Mouse (Mus musculus) spleen, postnatal 0 days (tissue): ENCODE measurements around the gene Doxl2. TPM values are rescaled to one million over a fixed set of nuclear protein-coding genes. Genes with fewer than 3 reads are reported as not detected.

ENCODE experiments used
- polyA plus RNA-seq: library from polyadenylated mRNA; unstranded; fragments of >200 nt; fragmentation: Nextera tagmentation; extraction: Ambion mirVana; gene quantifications from 2 replicates; pipeline ENCODE4 v1.2.1, GENCODE M21; 2015

Doxl2 gene
- not detected in 2 replicates for polyA plus RNA-seq

DNA sequence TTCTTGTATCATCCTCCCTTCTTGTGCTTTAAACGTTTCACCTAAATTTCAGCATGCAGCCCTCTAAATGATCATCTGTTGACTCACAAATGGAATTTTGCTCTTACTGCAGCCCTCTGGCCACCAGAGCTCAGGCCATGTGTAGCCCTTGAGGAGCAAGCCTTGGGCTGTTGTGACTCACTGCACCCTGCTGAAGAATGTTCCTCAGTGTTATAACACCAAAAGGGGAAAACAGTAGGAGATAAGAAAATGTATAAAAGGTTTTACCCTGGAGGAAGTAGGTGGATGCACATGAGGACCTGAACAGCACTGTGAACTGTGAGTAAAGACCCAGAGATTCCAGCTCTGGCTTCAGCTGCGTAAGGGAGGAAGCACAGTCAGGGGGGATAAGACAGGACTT, at the start of gene Doxl2:
Gene Doxl2, plus strand, starts transcription at position 301 of the 400 bp plus-strand sequence.

GRCm38 (mm10) chr6:48929595-48929994, 45.2 kb upstream of the Doxl2 start, which contains the start of gene 1600015I10Rik:
Gene 1600015I10Rik (plus strand): TSS chr6:48929895.

GRCm38 (mm10) chr6:48986444-48986990, 11.8 kb downstream of the Doxl2 start, which contains the start of gene Svs1:
Gene Svs1 (plus strand): TSS chr6:48986861.

Other genes starting within 250 kb of the Doxl2 start
- gene Gimap1, start 235.9 kb upstream of the Doxl2 start, polyA plus RNA-seq = 18.4 and 28.7 TPM in 2 replicates
- gene Gimap5, start 228.8 kb upstream of the Doxl2 start, polyA plus RNA-seq = 17.8 and 24.8 TPM in 2 replicates
- 1.6 and 2.8 TPM in 2 replicates for gene Gimap3, start 204.1 kb upstream of the Doxl2 start, polyA plus RNA-seq
- 50.5 and 64.7 TPM in 2 replicates for gene Tmem176a, start 134.0 kb upstream of the Doxl2 start, polyA plus RNA-seq
- 105 and 133 TPM in 2 replicates for gene Tmem176b, start 133.5 kb upstream of the Doxl2 start, polyA plus RNA-seq
- gene Aoc1, start 102.1 kb upstream of the Doxl2 start, polyA plus RNA-seq = 0.05 and 0.17 TPM in 2 replicates
- gene 1600015I10Rik, start 45.1 kb upstream of the Doxl2 start, polyA plus RNA-seq = not detected in 2 replicates
- gene Svs1, start 11.9 kb downstream of the Doxl2 start, polyA plus RNA-seq = not detected in 2 replicates
- gene Gpnmb, start 61.6 kb downstream of the Doxl2 start, polyA plus RNA-seq = 0.25 and 0.38 TPM in 2 replicates
- gene Malsu1, start 98.8 kb downstream of the Doxl2 start, polyA plus RNA-seq = 57.7 and 58.9 TPM in 2 replicates
- gene Igf2bp3, start 240.0 kb downstream of the Doxl2 start, polyA plus RNA-seq = 22.8 and 24.5 TPM in 2 replicates